Mouse (Mus musculus): ENCODE results near the gene Magi1. TPM values are rescaled to one million over a fixed set of nuclear protein-coding genes. Genes with fewer than 3 reads are reported as not detected.
"Not testable (repeated sequence)": the region's sequence is repeated elsewhere in the genome, so short reads cannot be mapped to it uniquely, and the experiment has no call there.

The Magi1 gene
- polyA plus RNA-seq, 1 experiment = 2.3 TPM

GRCm38 (mm10) chr6:93659534-93659933, 624.2 kb downstream of the Magi1 start:
- Histone ChIP-seq H3K9me3 (0 out of 2 replicates have a peak, but pooled peaks cover 7% of the 10 kb centered on the region), H3K4me3 (replicated peaks) (no peak overlapping the region), H3K36me3 (replicated peaks; ENCODE audit: low read length) (no peaks in the 10 kb centered on the region), H3K27me3 (replicated peaks) (no peaks in the 10 kb centered on the region), H3K4me1 (no peaks in the 10 kb centered on the region)
- TF ChIP-seq GATA1 (IDR thresholded peaks at IDR 0.05; ENCODE audit: borderline replicate concordance, low read length) = no peak

DNA sequence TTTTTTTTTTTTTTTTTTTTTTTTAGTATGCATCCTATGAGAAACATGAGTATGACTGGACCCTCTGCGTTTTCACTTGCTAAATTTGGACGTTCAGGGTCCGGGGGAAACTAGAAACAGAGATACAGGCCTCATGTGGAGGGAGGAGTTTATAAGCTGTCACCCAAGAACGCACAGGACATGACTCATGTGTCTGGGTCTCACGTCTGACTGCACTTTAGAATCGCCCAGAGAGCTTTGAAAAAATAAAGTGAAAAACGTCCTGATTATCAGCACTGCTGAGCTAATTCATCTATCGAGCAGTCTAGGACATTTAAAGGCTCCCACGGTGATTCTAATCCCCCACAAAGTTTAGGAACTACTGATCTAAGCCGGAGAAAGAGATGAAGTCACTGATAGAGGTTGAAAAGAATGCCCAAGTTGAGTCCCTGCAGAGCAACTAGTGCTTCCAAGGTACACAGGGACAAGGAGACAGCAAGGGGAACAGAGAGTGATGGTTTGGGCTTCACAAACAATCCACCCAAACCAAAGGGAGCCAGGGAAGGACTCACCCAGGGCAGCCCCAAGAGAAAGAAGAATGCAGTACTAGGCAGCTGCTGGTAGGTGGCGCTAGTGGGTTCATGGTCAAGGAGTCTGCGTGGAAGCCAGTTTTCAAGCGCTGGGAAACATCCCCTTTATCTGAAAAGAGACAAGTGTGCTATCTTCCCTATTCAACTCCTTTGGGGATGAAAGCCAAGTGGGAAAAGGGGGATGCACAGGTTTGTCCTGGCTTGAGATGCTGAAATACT, 626.3 kb downstream of the Magi1 start:
- Histone ChIP-seq H3K36me3 (replicated peaks; ENCODE audit: low read length) (no peaks in the 10 kb centered on the region), H3K4me1 (no peaks in the 10 kb centered on the region), H3K9me3 (0 out of 2 replicates have a peak, but pooled peaks cover 7% of the 10 kb centered on the region), H3K27me3 (replicated peaks) (no peaks in the 10 kb centered on the region), H3K4me3 (replicated peaks) (no peak overlapping the region)
- TF ChIP-seq FLI1 (IDR thresholded peaks at IDR 0.05; ENCODE audit: low read length) = no peak
- no peak for TF ChIP-seq GATA1 (IDR thresholded peaks at IDR 0.05; ENCODE audit: borderline replicate concordance, low read length)

DNA sequence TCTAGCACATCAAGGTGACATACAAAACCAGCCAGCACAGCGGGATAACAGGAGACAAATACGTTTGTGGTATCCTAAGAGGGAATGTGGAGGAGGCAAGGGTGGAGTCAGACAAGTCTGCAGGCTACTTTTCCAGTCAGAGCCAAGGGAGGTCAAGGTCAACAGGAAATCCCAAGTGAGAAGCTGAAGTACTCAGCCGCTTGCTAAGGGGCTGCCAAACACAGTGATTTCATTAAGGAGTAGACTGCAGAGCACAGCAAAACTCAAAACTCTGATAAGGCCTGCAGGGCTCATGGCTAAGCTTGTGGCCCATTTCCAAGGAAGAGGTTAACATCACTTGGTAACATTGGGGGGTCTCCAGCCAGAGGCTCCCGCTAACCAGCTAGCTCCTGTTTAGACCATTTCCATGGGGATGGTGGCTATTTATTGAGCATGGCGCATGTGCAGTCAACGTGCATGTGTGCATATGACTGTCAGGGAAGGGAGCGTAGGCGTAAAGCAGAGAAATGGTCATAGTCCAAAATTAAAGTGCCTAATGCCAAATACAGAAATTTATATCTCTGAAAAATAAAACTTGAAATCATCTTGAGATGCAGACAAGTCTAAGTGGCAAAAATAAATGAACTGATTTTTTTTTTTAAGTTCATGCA, 635.0 kb downstream of the Magi1 start:
- peaks cover 21% of the 10 kb centered on the region; the same call in 1 of the 2 replicates for H3K9me3 ChIP-seq
- H3K36me3 ChIP-seq (replicated peaks; ENCODE audit: low read length) = no peaks in the 10 kb centered on the region
- TF ChIP-seq FLI1 (IDR thresholded peaks at IDR 0.05; ENCODE audit: low read length) = no peak
- no peak for TF ChIP-seq GATA1 (IDR thresholded peaks at IDR 0.05; ENCODE audit: borderline replicate concordance, low read length)
- H3K4me3 ChIP-seq (replicated peaks) = no peak overlapping the region
- H3K4me1 ChIP-seq = no peaks in the 10 kb centered on the region
- no peaks in the 10 kb centered on the region for H3K27me3 ChIP-seq (replicated peaks)

- not testable (repeated sequence) for H3K36me3 ChIP-seq (replicated peaks; ENCODE audit: low read length); H3K4me1 ChIP-seq; H3K4me3 ChIP-seq (replicated peaks); H3K27me3 ChIP-seq (replicated peaks)
- peaks cover 18% of the 10 kb centered on the region for H3K9me3 ChIP-seq
Measured at GRCm38 (mm10) chr6:93629735-93630291, 653.9 kb downstream of the Magi1 start.

DNA sequence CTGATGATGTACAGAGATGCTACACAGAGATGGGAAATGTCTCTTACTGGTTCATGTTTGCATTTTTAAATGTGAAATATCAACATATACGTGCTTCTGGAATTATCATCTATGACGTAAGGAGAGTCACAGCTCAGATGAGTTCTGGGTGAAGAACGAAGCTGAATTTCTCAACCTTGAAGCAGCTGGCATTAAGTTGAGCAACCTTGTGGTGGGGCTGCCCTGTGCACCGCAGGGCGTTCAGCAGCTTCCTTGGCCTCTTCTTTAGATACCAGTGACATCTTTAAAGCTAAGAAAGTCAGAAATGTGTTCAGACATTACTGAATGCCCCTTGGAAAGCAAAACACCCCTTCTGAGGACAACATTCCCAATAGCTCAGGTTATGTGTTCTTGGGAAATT, 656.5 kb downstream of the Magi1 start:
- peaks cover 15% of the 10 kb centered on the region for H3K9me3 ChIP-seq
- no peaks in the 10 kb centered on the region for H3K27me3 ChIP-seq (replicated peaks)
- TF ChIP-seq FLI1 (IDR thresholded peaks at IDR 0.05; ENCODE audit: low read length) (no peak), GATA1 (IDR thresholded peaks at IDR 0.05; ENCODE audit: borderline replicate concordance, low read length) (no peak)
- no peaks in the 10 kb centered on the region for H3K36me3 ChIP-seq (replicated peaks; ENCODE audit: low read length)
- H3K4me1 ChIP-seq = no peaks in the 10 kb centered on the region
- H3K4me3 ChIP-seq (replicated peaks) = no peak overlapping the region

Other genes with a start within 250 kb of the Magi1 start
- 1.8 TPM in 1 of 2 replicates, not detected in the other for gene Slc25a26, start 216.4 kb upstream of the Magi1 start, polyA plus RNA-seq (2012; ENCODE audit: insufficient read depth, low replicate concordance)

Data from megakaryocyte, embryonic 14.5 days (primary cell).